Mouse (Mus musculus): ENCODE data around the gene Hpca.

Hpca gene

GRCm38 (mm10) chr4:129106073-129106472, 15.8 kb downstream of the Hpca start:
- no peak for DNase-seq

GRCm38 (mm10) chr4:129105356-129105755, 16.5 kb downstream of the Hpca start, which contains the start of gene Tmem54:
TSS of gene Tmem54 (plus strand) at chr4:129105548.
- no peak for DNase-seq

GRCm38 (mm10) chr4:129102133-129102829, 19.6 kb downstream of the Hpca start:
- DNase-seq = no peak

GRCm38 (mm10) chr4:129097006-129097405, 24.8 kb downstream of the Hpca start:
- no peak for DNase-seq

GRCm38 (mm10) chr4:129095276-129095675, 26.6 kb downstream of the Hpca start:
- no peak for DNase-seq

GRCm38 (mm10) chr4:129087850-129088249, 34.0 kb downstream of the Hpca start:
- DNase-seq = no peak

GRCm38 (mm10) chr4:129086078-129086477, 35.8 kb downstream of the Hpca start:
- DNase-seq = peak; percentile 72

GRCm38 (mm10) chr4:129084896-129085295, 36.9 kb downstream of the Hpca start:
- DNase-seq = no peak

GRCm38 (mm10) chr4:129082379-129083115, 39.3 kb downstream of the Hpca start:
- peak; percentile 74 for DNase-seq

GRCm38 (mm10) chr4:129081939-129082338, 39.9 kb downstream of the Hpca start:
- DNase-seq = no peak

- no peak for DNase-seq
Observed at GRCm38 (mm10) chr4:129081512-129081911, 40.3 kb downstream of the Hpca start.

- peak; percentile 85 for DNase-seq
Observed at GRCm38 (mm10) chr4:129081041-129081440, 40.8 kb downstream of the Hpca start.

GRCm38 (mm10) chr4:129079126-129079525, 42.7 kb downstream of the Hpca start:
- DNase-seq = no peak

- DNase-seq = no peak
Observed at GRCm38 (mm10) chr4:129068848-129069247, 53.0 kb downstream of the Hpca start.

- DNase-seq = no peak
Observed at GRCm38 (mm10) chr4:129067638-129068415, 54.0 kb downstream of the Hpca start.

GRCm38 (mm10) chr4:129065688-129066236, 56.1 kb downstream of the Hpca start:
- DNase-seq = no peak

GRCm38 (mm10) chr4:129062281-129063075, 59.4 kb downstream of the Hpca start:
- DNase-seq = no peak
